Mouse (Mus musculus) liver, embryonic 14.5 days (tissue): Measurements from ENCODE around the gene Heatr4. TPM values are rescaled to one million over a fixed set of nuclear protein-coding genes. Genes with fewer than 3 reads are reported as not detected.
A peak's percentile ranks its signal among the peaks of the same experiment; 100 is the strongest.
"Not testable (repeated sequence)": the region's sequence is repeated elsewhere in the genome, so short reads cannot be mapped to it uniquely, and the experiment has no call there.

Experiments used
- ATAC-seq: fragments of 200-750 bp; cut with Nextera tagmentation; 2 replicates; pipeline ENCODE4 v1.8.0; 2017; ENCODE audit warnings: moderate number of reproducible peaks, mild to moderate bottlenecking, moderate library complexity; ENCODE audit not compliant: insufficient read depth
- DNase-seq, 3 experiments: peaks; one replicate each; pipeline ENCODE4 v3.0.0-alpha.2; 2012 to 2013; ENCODE audit warnings: low read depth in 3 of 3, low spot score in 3 of 3
- H3K27ac ChIP-seq: fragments of 300-500 bp; sonication (generic); 2 replicates; pipeline ENCODE4 v1.5.1; 2014; ENCODE audit warnings: moderate library complexity, mild to moderate bottlenecking, control low read depth, inconsistent platforms
- H3K27me3 ChIP-seq: fragments of 300-500 bp; sonication (generic); 2 replicates; pipeline ENCODE4 v1.6.1; 2014; ENCODE audit warnings: mild to moderate bottlenecking, low read length, moderate library complexity; ENCODE audit not compliant: control insufficient read depth, insufficient read depth
- H3K36me3 ChIP-seq: fragments of 300-500 bp; sonication (generic); replicated peaks from 2 replicates; pipeline ENCODE4 v1.6.1; 2014; ENCODE audit warnings: low read depth; ENCODE audit not compliant: control insufficient read depth, insufficient read depth
- H3K4me1 ChIP-seq, 2 experiments: fragments of 200-500 bp in 1 of 2; fragments of 300-500 bp in 1 of 2; sonication (generic) in 1 of 2; replicated peaks; 2 replicates each; pipeline ENCODE4 v1.6.1; 2012 to 2014; ENCODE audit warnings: antibody characterized with exemption in 1 of 2, inconsistent platforms in 1 of 2, low read length in 1 of 2; ENCODE audit not compliant: control insufficient read depth in 2 of 2, insufficient read depth in 2 of 2
- H3K4me2 ChIP-seq: fragments of 300-500 bp; sonication (generic); 2 replicates; pipeline ENCODE4 v1.6.1; 2014; ENCODE audit warnings: low read depth, mild to moderate bottlenecking, control low read depth, moderate library complexity
- H3K4me3 ChIP-seq, 2 experiments: fragments of 200-500 bp in 1 of 2; fragments of 300-500 bp in 1 of 2; sonication (generic) in 1 of 2; 2 replicates each; pipeline ENCODE4 v1.5.1; 2012 to 2014; ENCODE audit warnings: low read depth in 2 of 2, low read length in 2 of 2, mild to moderate bottlenecking in 2 of 2, control low read depth in 1 of 2, inconsistent platforms in 1 of 2, moderate library complexity in 1 of 2; ENCODE audit not compliant: insufficient read depth in 1 of 2
- H3K9ac ChIP-seq: fragments of 300-500 bp; sonication (generic); replicated peaks from 2 replicates; pipeline ENCODE4 v1.6.1; 2014; ENCODE audit warnings: mild to moderate bottlenecking, control low read depth, moderate library complexity
- H3K9me3 ChIP-seq: fragments of 300-500 bp; sonication (generic); 2 replicates; pipeline ENCODE4 v1.6.1; 2016; ENCODE audit warnings: low read length, mixed read lengths; ENCODE audit not compliant: control insufficient read depth
- CTCF ChIP-seq: IDR thresholded peaks from 2 replicates; pipeline ENCODE4 v1.5.1; 2016; ENCODE audit warnings: antibody characterized with exemption, low read depth, control low read depth
- EP300 ChIP-seq: IDR thresholded peaks from 2 replicates; pipeline ENCODE4 v1.6.1; 2016; ENCODE audit warnings: antibody characterized with exemption, low read depth
- WGBS: fragments of 180-500 bp; shearing (Covaris S2); extraction: QIAGEN DNeasy Blood & Tissue Kit; methylation state at CpG from one replicate; pipeline ENCODE4 v1.1.7; 2014; ENCODE audit not compliant: insufficient replicate concordance; 5-methylcytosine and 5-hydroxymethylcytosine counted together
- polyA plus RNA-seq, 2 experiments: library from polyadenylated mRNA; depleted of rRNA in 1 of 2; stranded (reverse) in 1 of 2; unstranded in 1 of 2; fragments of >200 nt; fragmentation: Nextera tagmentation in 1 of 2; extraction: Ambion mirVana in 1 of 2; gene quantifications; 2 replicates each; pipeline versions ENCODE4 v1.2.1 to v1.2.3; 2012 to 2014

The Heatr4 gene
- polyA plus RNA-seq, 2 experiments = not detected

DNA sequence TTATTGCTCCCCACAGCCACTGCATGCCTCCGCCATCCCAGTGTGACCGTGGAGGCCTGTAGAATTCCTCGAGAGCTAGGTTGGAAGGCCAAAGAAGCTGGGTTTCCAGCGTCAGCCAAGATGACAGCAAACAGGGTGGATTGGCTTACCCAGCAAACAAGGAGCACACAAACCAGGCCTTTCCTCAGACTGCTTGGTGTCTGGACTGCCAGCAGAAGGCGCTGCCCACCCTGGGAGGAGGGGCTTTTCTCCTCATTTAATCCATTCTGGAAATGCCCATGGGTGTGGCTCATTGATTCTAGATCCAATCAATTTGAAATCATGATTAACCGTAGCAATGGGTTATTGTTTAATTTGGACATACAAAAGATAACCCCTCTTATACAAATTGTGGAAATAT is 28.5 kb upstream of the Heatr4 start:
- Histone ChIP-seq H3K27me3 (peaks cover 13% of the 10 kb centered on the region), H3K9ac (no peak overlapping the region), H3K4me3 (no peak overlapping the region), H3K4me1 (0 out of 4 replicates have a peak, but pooled peaks cover 0 to 3% of the 10 kb centered on the region in 2 experiments), H3K9me3 (no peaks in the 10 kb centered on the region), H3K36me3 (no peaks in the 10 kb centered on the region), H3K27ac (no peak overlapping the region), H3K4me2 (no peak overlapping the region)
- TF ChIP-seq EP300 (no peak), CTCF (peak; percentile 32)
- 62% methylated on average over 6 of the region's 6 CpGs for WGBS
- ATAC-seq (no peak), DNase-seq (no peak)

DNA sequence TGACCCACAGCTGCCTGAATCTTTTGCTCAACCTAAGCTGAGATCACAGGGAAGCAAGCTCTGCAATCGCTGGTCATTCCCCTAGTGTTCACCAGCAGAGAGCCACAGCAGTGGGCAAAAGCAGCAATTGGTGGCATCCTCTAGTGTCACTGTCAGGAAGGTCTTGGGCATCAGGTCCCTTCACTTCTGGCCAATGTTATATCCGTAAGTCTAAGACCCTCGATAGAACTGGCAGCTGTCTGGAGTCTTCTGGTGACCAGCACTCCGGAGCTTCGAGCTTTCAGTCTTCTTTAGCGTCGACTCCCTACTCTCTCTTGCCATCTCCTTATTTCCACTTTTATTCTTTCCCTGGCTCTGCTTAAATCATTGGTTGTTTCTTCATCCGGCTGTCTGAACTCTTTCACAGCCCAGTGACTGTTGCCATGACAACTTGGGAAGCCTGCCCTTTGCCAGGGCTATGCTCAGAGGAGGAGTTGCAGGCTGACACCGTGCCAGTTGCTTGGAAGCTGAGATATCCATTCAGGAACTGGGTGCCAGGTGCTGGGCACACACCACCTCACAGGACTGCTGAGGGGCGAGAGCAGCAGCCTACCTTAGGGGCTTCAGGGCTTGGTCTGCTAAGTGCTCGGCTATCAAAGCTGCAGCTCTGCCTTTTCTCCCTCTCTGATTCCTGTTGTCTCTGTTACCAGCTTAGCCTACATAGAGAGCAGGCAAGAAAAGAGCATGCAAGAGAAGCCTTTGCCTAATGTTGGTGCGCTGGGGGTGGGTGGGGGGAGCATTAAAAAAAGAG is 26.8 kb upstream of the Heatr4 start:
- H3K9ac ChIP-seq = no peak overlapping the region
- H3K4me3 ChIP-seq = no peak overlapping the region
- ATAC-seq = no peak

DNA sequence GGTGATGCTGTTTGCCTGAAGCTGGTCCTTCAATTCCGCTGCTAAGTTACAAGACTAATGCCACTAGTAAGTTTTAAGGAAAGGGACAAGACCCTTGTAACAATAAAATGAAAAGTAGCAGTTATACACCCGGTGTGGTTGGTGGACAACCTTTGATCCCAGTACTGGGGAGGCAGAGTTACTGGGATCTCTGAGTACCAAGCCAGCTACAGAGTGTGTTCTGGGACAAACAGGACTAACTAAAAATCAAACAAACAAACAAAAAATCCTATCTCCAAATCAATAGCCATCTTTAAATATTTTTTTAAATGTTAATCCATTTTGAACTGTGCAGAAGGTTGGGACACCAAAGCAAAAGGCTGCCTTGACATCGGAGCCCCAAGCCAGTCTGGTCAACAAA is 25.5 kb upstream of the Heatr4 start:
- TF ChIP-seq CTCF = no peak
- TF ChIP-seq EP300 = no peak
- DNase-seq (no peak), ATAC-seq (no peak)
- 63% methylated on average over 3 of the region's 3 CpGs for WGBS
- Histone ChIP-seq H3K36me3 (no peaks in the 10 kb centered on the region), H3K9me3 (no peaks in the 10 kb centered on the region), H3K27ac (no peak overlapping the region), H3K4me1 (0 out of 4 replicates have a peak, but pooled peaks cover 0 to 3% of the 10 kb centered on the region in 2 experiments), H3K4me2 (peak overlapping the region; percentile 29), H3K4me3 (peak overlapping the region; percentile 29 to 34), H3K27me3 (peaks cover 13% of the 10 kb centered on the region), H3K9ac (peak overlapping the region; percentile 13; the same call in 1 of the 2 replicates)

More for the DNA sequence above, 26.8 kb upstream of the Heatr4 start:
- 55% methylated on average over 12 of the region's 12 CpGs for WGBS
- Histone ChIP-seq H3K9me3 (no peaks in the 10 kb centered on the region), H3K4me1 (0 out of 4 replicates have a peak, but pooled peaks cover 0 to 3% of the 10 kb centered on the region in 2 experiments), H3K27me3 (peaks cover 13% of the 10 kb centered on the region), H3K36me3 (no peaks in the 10 kb centered on the region), H3K27ac (no peak overlapping the region), H3K4me2 (peak overlapping the region; percentile 29)
- DNase-seq = no peak
- TF ChIP-seq EP300 (no peak), CTCF (no peak)

DNA sequence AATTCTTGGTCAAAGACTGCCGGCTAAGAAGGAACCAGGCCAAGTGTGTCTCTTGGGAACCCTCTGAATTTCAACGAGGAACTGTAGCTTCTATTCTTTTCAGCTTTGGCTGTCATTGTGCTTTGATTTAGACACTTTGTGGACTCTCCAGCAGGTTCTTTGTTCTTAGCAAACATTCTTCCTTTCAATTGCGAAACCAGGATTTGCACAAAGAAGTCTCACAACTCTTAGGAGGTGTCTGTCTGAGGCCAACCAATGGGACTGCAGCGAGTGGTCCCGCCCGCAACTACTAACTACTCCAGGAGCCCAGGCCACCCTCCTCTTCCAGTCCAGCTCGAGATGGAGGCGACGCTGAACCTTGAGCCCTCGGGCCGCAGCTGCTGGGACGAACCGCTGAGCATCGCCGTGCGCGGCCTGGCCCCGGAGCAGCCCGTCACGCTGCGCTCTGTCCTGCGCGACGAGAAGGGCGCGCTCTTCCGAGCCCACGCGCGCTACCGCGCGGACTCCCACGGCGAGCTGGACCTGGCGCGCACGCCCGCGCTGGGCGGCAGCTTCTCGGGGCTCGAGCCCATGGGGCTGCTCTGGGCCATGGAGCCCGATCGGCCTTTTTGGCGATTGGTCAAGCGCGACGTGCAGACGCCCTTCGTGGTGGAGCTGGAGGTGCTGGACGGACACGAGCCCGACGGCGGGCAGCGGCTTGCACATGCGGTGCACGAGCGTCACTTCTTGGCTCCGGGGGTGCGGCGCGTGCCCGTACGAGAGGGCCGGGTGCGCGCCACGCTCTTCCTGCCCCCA is 24.7 kb upstream of the Heatr4 start, which contains the start of gene Acot1:
Gene Acot1, plus strand, starts transcription at position 320 of the 795 bp plus-strand sequence.
- peak in 1 of 3 experiments; percentile 14 for DNase-seq

DNA sequence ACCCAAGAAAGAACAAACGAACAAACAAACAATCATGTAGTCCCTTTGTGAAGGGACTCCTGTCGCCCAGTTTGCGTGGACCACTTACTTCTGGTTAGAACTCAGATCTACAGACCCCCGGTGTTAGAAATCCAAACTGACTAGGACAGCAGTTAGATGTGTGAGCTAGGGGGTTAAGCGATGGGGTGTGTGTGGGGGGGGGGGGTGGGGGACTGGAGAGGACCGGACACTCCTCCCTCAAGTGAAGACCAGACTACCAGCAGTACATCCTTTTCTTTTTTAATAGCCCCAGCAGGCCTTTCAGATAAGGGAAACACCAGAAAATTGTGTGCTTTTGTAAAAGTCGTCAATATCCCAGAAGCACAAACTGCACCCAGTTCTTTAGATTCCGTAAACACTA is 24.1 kb upstream of the Heatr4 start:
- peaks cover 13% of the 10 kb centered on the region for H3K27me3 ChIP-seq
- H3K36me3 ChIP-seq = no peaks in the 10 kb centered on the region
- H3K27ac ChIP-seq = no peak overlapping the region
- DNase-seq = no peak
- TF ChIP-seq EP300 (no peak), CTCF (no peak)
- no peak for ATAC-seq
- no peak overlapping the region for H3K9ac ChIP-seq
- H3K4me2 ChIP-seq = peak overlapping the region; percentile 29
- H3K4me3 ChIP-seq = no peak overlapping the region
- 0 out of 4 replicates have a peak, but pooled peaks cover 0 to 3% of the 10 kb centered on the region in 2 experiments for H3K4me1 ChIP-seq
- H3K9me3 ChIP-seq = no peaks in the 10 kb centered on the region
- WGBS = 49% methylated on average over 8 of the region's 8 CpGs

More for the DNA sequence above, 24.7 kb upstream of the Heatr4 start, which contains the start of gene Acot1:
- Histone ChIP-seq H3K4me3 (peak within 1 kb of the TSS; percentile 34 to 36), H3K4me2 (peak within 1 kb of the TSS; percentile 29), H3K27me3 (peaks cover 13% of the 10 kb centered on the region), H3K9ac (peak within 1 kb of the TSS; percentile 13; the same call in 1 of the 2 replicates)
- H3K36me3 ChIP-seq, H3K9me3 ChIP-seq, H3K27ac ChIP-seq, H3K4me1 ChIP-seq: not testable (repeated sequence)
- ATAC-seq = peak; percentile 26; the same call in 1 of the 2 replicates
- WGBS = 4% methylated on average over 54 of the region's 70 CpGs
